Mouse (Mus musculus): ENCODE data around the gene Fbxo47. TPM values are rescaled to one million over a fixed set of nuclear protein-coding genes. Genes with fewer than 3 reads are reported as not detected.

Fbxo47 gene
- polyA plus RNA-seq, 1 experiment from 2014 or later, result 1.5 TPM

- H3K9ac ChIP-seq, result no peak overlapping the region
- no peaks in the 10 kb centered on the region for H3K9me3 ChIP-seq (replicated peaks)
- ATAC-seq (ENCODE audit: insufficient number of reproducible peaks, low FRiP score), result no peak
- peaks cover 88% of the 10 kb centered on the region for H3K4me1 ChIP-seq (replicated peaks)
- 51% methylated on average over 7 of the region's 7 CpGs for WGBS
- no peak overlapping the region for H3K27ac ChIP-seq (ENCODE audit: poor library complexity, severe bottlenecking)
- H3K27me3 ChIP-seq (replicated peaks), result no peaks in the 10 kb centered on the region
- peaks cover 60% of the 10 kb centered on the region for H3K36me3 ChIP-seq
- H3K4me2 ChIP-seq, result no peak overlapping the region
- H3K4me3 ChIP-seq, result no peak overlapping the region
These were observed 70.9 kb downstream of the Fbxo47 start for GRCm38 (mm10) chr11:97813085-97813484.

DNA sequence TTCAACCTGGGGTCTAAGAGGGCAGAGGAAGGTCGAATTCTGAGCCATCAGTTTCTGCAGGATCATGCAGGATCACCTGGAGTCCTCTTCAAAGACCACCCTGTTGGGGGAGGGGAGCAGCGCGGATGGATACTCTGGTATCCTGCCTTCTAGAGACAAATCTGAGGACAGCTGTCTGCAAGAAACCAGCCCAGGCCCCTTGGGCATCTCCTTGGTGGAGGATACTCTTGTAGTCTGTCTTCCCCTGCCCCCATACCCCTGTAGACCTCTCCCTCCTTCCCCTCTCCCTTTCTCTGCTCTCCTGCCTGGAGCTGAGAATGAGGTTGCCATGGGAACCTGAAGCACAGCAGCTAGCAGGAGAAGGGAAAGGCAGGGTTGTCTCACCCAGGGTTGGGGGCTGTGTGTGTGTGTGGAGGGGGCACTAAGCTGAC, 71.4 kb downstream of the Fbxo47 start:
- Histone ChIP-seq H3K36me3 (peaks cover 60% of the 10 kb centered on the region), H3K27ac (ENCODE audit: poor library complexity, severe bottlenecking) (no peak overlapping the region), H3K4me1 (replicated peaks) (peaks cover 88% of the 10 kb centered on the region), H3K9ac (peak overlapping the region; percentile 46; the same call in 1 of the 2 replicates), H3K9me3 (replicated peaks) (no peaks in the 10 kb centered on the region), H3K27me3 (replicated peaks) (no peaks in the 10 kb centered on the region), H3K4me3 (no peak overlapping the region), H3K4me2 (no peak overlapping the region)
- 51% methylated on average over 3 of the region's 3 CpGs for WGBS
- no peak for ATAC-seq (ENCODE audit: insufficient number of reproducible peaks, low FRiP score)

DNA sequence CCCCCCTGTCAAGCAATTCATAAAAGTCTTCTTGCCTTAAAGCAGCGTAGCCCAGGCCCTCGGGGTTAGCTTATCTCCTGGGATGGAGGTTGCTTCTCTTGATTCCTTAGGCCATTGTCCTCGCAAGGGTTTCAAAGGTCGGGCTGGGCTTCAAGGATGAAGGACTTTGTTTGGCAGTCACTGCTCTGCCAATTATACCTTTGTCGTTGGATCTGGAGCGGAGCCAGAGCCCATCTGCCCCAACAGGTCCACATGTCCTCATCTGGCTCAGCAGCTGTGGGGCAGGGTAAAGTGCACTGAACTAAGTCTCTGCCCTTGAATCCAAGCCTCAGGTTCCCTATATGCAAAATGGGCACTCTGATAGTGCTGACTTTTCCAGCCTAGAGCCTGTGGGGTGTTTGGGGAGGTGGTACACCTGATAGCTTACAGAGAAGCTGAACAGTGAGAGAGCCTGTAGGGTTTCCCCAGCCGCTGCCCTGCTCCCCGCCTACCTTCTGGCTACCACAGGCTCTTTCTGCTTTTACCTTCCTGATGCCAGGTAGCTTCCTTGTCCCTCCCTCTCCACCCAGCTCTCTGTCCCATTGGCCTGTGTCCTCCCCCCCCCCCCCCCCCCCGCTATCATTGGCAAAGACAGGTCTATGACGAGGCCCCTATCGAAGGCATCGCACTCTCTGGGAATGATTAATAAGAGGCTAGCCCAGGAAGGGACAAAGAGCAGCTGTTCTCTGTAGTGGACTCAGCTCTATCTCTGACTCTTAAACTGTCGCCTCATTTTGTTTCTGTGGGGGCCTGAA, 72.2 kb downstream of the Fbxo47 start:
- no peak for ATAC-seq (ENCODE audit: insufficient number of reproducible peaks, low FRiP score)
- H3K27me3 ChIP-seq (replicated peaks), result no peaks in the 10 kb centered on the region
- H3K9ac ChIP-seq, result peak overlapping the region; percentile 46; the same call in 1 of the 2 replicates
- H3K36me3 ChIP-seq, result peaks cover 63% of the 10 kb centered on the region
- no peaks in the 10 kb centered on the region for H3K9me3 ChIP-seq (replicated peaks)
- no peak overlapping the region for H3K4me3 ChIP-seq
- 50% methylated on average over 12 of the region's 13 CpGs for WGBS
- no peak overlapping the region for H3K4me2 ChIP-seq
- no peak overlapping the region for H3K27ac ChIP-seq (ENCODE audit: poor library complexity, severe bottlenecking)
- H3K4me1 ChIP-seq (replicated peaks), result peaks cover 86% of the 10 kb centered on the region

DNA sequence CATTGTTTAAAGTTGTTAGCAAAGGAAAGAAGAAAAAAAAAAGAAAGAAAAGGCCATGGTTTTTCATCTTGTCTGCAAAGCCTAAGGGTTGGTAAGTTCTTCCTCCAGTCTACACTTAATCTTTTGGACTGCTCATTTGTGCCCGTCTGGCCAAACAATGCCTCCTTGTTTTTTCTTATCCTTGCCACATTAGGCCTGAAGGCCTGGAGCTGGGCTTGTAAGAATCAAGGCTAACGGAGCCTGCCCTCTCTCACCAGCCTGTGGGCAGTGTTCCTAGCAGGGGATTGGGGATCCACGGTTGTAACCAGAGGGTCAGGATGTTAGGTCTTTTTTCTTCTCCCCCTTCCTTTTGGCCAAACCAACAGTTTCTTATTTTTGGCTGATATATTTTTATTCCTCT, 73.0 kb downstream of the Fbxo47 start:
- H3K9me3 ChIP-seq (replicated peaks), result no peaks in the 10 kb centered on the region
- H3K4me1 ChIP-seq (replicated peaks), result peaks cover 86% of the 10 kb centered on the region
- no peak overlapping the region for H3K27ac ChIP-seq (ENCODE audit: poor library complexity, severe bottlenecking)
- no peak overlapping the region for H3K4me3 ChIP-seq
- no peak overlapping the region for H3K9ac ChIP-seq
- H3K4me2 ChIP-seq, result no peak overlapping the region
- H3K36me3 ChIP-seq, result peaks cover 55% of the 10 kb centered on the region
- H3K27me3 ChIP-seq (replicated peaks), result no peaks in the 10 kb centered on the region
- no peak for ATAC-seq (ENCODE audit: insufficient number of reproducible peaks, low FRiP score)
- WGBS, result 49% methylated on average over 3 of the region's 3 CpGs

- no peaks in the 10 kb centered on the region for H3K9me3 ChIP-seq (replicated peaks)
- no peak overlapping the region for H3K4me2 ChIP-seq
- ATAC-seq (ENCODE audit: insufficient number of reproducible peaks, low FRiP score), result no peak
- H3K4me1 ChIP-seq (replicated peaks), result peaks cover 86% of the 10 kb centered on the region
- H3K4me3 ChIP-seq, result no peak overlapping the region
- no peaks in the 10 kb centered on the region for H3K27me3 ChIP-seq (replicated peaks)
- H3K27ac ChIP-seq (ENCODE audit: poor library complexity, severe bottlenecking), result no peak overlapping the region
- no peak overlapping the region for H3K9ac ChIP-seq
- peaks cover 50% of the 10 kb centered on the region for H3K36me3 ChIP-seq
- WGBS, result 52% methylated on average over 7 of the region's 7 CpGs
These were observed 73.6 kb downstream of the Fbxo47 start for GRCm38 (mm10) chr11:97810356-97810755.

GRCm38 (mm10) chr11:97809235-97810121, 74.5 kb downstream of the Fbxo47 start:
- no peak overlapping the region for H3K4me3 ChIP-seq
- no peaks in the 10 kb centered on the region for H3K9me3 ChIP-seq (replicated peaks)
- H3K4me1 ChIP-seq (replicated peaks), result peaks cover 91% of the 10 kb centered on the region
- H3K27me3 ChIP-seq (replicated peaks), result no peaks in the 10 kb centered on the region
- H3K4me2 ChIP-seq, result no peak overlapping the region
- H3K36me3 ChIP-seq, result peaks cover 41% of the 10 kb centered on the region
- ATAC-seq (ENCODE audit: insufficient number of reproducible peaks, low FRiP score), result no peak
- H3K9ac ChIP-seq, result no peak overlapping the region; the same call in 1 of the 2 replicates
- peak overlapping the region; percentile 67 for H3K27ac ChIP-seq (ENCODE audit: poor library complexity, severe bottlenecking)
- WGBS, result 47% methylated on average over 7 of the region's 7 CpGs

DNA sequence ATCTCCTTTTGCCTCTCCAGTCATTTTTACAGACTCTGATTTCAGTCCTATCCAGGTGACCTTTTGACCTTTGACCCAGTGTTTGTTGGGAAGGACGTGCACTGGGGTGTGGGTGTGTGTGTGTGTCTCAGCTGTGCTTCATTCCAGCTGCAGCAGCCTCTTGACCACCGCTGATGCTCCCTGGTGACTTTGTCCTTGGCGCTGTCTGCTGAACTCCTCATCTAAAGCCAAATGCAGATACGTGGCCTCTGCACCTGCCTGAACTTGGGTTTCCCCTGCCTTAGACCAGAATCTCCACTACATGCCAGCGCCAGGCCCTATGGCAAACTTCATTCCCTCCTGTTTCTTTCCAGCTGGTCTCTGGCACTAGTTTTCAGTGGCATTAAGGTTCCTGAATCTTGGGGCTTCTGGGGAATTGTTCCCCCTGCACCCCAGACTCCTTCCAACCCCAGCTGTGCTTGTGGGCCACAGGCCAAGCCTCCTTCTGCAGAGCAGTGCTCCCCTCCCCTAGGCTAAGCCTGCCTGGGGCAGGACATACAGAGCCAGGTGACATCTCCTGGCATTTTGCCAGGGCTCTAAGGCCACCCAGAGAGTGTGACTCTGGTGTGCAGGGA, 75.2 kb downstream of the Fbxo47 start:
- H3K27ac ChIP-seq (ENCODE audit: poor library complexity, severe bottlenecking), result peak overlapping the region; percentile 67
- ATAC-seq (ENCODE audit: insufficient number of reproducible peaks, low FRiP score), result 0 out of 2 replicates have a peak, but pooled peaks have one; percentile 20
- 42% methylated on average over 5 of the region's 5 CpGs for WGBS

DNA sequence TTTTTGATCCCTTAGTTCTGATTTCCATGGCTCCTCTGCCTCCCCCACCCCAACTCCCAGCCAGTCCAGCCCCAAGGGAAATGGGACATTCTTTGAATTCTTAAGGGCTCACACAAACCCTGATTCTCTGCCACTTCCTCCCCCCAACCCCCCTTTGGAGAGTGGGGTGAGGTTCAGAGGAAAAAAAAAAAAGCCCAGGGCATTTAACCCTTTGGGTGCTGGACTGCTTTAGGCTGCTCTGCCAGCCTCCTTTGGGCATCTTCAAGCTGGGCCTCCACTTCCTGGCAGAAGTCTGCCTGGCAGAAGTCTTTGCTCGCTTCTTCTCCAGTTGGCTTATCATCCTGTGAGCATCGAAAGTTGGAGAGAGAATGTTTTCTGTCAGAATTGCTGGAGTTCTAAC, 75.9 kb downstream of the Fbxo47 start:
- no peak overlapping the region for H3K4me3 ChIP-seq
- no peaks in the 10 kb centered on the region for H3K9me3 ChIP-seq (replicated peaks)
- peak overlapping the region; percentile 22; the same call in 1 of the 2 replicates for H3K4me2 ChIP-seq
- H3K36me3 ChIP-seq, result peaks cover 31% of the 10 kb centered on the region
- H3K9ac ChIP-seq, result no peak overlapping the region
- no peak for ATAC-seq (ENCODE audit: insufficient number of reproducible peaks, low FRiP score)
- 43% methylated on average over 2 of the region's 2 CpGs for WGBS
- H3K27ac ChIP-seq (ENCODE audit: poor library complexity, severe bottlenecking), result peak overlapping the region; percentile 67
- H3K4me1 ChIP-seq (replicated peaks), result peaks cover 92% of the 10 kb centered on the region
- no peaks in the 10 kb centered on the region for H3K27me3 ChIP-seq (replicated peaks)

More for the DNA sequence above, 75.2 kb downstream of the Fbxo47 start:
- no peaks in the 10 kb centered on the region for H3K27me3 ChIP-seq (replicated peaks)
- H3K9me3 ChIP-seq (replicated peaks), result no peaks in the 10 kb centered on the region
- H3K4me1 ChIP-seq (replicated peaks), result peaks cover 96% of the 10 kb centered on the region
- peaks cover 36% of the 10 kb centered on the region for H3K36me3 ChIP-seq
- H3K9ac ChIP-seq, result no peak overlapping the region
- no peak overlapping the region for H3K4me3 ChIP-seq
- peak overlapping the region; percentile 22; the same call in 1 of the 2 replicates for H3K4me2 ChIP-seq

DNA sequence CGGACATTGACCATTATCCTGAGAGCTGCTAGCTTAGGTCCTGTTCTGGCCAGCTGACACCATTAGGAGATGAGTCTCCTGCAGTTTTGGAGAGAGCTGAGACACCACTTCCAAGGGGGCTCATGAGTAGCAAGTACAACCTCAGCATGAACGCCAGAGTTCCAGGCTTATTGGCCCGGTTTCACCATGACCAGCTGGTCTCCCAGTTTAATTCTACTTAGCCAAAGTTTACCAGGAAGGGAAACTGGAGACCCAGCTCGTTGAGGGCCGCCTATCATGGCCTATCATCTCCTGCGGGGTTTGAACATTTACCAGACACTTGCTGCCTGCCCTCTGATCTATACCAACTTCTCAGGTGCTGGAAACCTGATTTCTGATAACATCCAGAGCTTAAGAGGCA, 76.3 kb downstream of the Fbxo47 start:
- no peak for ATAC-seq (ENCODE audit: insufficient number of reproducible peaks, low FRiP score)
- 27% methylated on average over 6 of the region's 6 CpGs for WGBS
- Histone ChIP-seq H3K9me3 (replicated peaks) (no peaks in the 10 kb centered on the region), H3K9ac (no peak overlapping the region), H3K4me3 (no peak overlapping the region), H3K27me3 (replicated peaks) (no peaks in the 10 kb centered on the region), H3K36me3 (peaks cover 27% of the 10 kb centered on the region), H3K4me1 (replicated peaks) (peaks cover 89% of the 10 kb centered on the region), H3K27ac (ENCODE audit: poor library complexity, severe bottlenecking) (peak overlapping the region; percentile 40), H3K4me2 (peak overlapping the region; percentile 22; the same call in 1 of the 2 replicates)

DNA sequence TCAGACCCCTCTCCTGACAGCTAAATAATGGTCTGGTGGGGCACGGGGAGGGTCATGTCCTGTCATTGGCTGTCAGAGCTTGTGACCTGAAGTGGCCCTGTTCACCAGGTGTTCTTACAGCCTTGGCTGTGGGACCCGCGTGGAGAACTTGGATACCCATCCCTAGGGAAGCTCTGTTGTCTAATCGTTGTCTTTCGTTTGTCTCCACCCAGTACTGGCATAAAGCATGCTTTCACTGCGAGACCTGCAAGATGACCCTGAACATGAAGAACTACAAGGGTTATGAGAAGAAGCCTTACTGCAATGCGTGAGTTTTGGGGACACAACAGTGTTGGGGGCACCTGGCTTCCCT, 77.4 kb downstream of the Fbxo47 start:
- H3K4me2 ChIP-seq, result 0 out of 2 replicates have a peak overlapping the region, but pooled peaks have one; percentile 69

More for the DNA sequence above, 77.4 kb downstream of the Fbxo47 start:
- WGBS, result 77% methylated on average over 7 of the region's 7 CpGs
- H3K27me3 ChIP-seq (replicated peaks), result no peaks in the 10 kb centered on the region
- peaks cover 89% of the 10 kb centered on the region for H3K4me1 ChIP-seq (replicated peaks)
- peaks cover 28% of the 10 kb centered on the region for H3K36me3 ChIP-seq
- no peaks in the 10 kb centered on the region for H3K9me3 ChIP-seq (replicated peaks)
- H3K4me3 ChIP-seq, result no peak overlapping the region
- ATAC-seq (ENCODE audit: insufficient number of reproducible peaks, low FRiP score), result no peak
- no peak overlapping the region for H3K9ac ChIP-seq
- no peak overlapping the region for H3K27ac ChIP-seq (ENCODE audit: poor library complexity, severe bottlenecking)

Measured in heart, embryonic 12.5 days (tissue).